Mouse (Mus musculus) spleen, postnatal 4 days (tissue): Measurements from ENCODE around the gene Rybp.

Experiments
- DNase-seq, 2 experiments: peaks; one replicate each; pipeline ENCODE4 v3.0.0; 2022; ENCODE audit warnings: low spot score in 2 of 2

Gene Rybp

DNA sequence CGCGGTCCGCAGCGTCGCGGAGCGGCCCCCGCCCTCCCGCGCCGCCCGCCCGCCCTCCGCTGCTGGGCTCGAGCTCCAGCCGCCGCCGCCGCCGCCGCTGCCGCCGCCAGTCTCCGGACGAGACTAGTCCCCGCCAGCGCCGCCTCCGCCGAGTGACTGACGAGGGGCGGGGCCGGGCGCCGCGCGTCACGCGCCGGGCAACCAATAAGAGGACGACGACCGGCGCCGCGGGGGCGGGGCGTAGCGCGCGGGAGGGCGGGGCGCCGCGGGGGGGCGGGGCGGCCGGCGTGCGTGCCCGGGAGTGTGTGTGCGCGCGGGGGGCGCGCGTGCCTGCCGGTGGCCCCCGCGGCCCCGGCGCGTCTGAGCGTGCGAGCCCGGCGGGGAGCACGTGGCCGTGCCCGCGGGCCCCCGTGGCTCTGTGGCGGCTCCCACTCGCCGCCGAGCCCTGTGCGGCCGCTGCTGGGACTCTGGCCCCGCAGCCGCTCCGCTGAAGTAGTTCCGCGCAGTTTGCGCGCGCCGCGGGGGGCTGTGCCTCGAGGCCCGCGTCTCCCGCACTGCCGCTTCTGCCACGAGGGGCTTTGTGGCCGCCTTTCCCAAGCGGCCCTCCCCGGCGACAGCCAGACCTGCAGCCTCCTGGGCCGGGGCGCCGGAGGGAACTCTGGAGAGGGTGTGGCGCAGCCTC lies at the start of gene Rybp:
Gene Rybp, minus strand, starts transcription at position 152 of the 682 bp plus-strand sequence.
- DNase-seq = peak; percentile 93 to 98

- DNase-seq = no peak
These were observed 49.4 kb upstream of the Rybp start for GRCm38 (mm10) chr6:100336591-100337148.

DNA sequence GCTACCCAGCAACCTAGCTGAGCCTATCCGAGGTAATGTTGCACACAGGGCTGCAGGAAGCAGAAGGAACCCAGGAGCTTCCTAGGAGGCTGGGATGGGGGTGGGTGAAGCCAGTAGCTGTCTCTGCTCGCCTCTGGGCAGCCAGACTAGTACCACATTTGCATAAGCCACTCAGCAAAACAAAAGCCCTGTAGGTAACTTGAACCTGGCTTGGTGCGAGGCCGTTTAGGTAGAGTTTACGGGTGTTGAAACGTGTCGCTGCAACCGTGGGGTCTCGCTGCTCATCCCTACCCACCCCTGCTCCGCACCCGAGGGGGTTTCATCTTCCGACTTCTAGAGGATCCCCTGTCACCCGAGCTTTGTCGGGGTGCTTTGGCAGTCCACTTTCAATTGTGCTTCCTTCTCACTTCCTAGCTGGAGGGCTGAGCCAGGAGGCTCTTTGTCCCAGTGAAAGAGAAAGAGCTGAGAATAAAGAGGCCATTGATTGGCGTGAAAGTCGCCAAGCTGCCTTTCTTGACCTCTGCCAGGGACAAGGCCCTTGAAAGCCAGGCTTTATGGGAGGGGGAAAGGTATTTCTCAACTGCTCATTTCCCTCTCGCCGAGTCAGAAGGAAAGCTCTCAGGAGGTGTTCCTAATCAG lies 48.3 kb upstream of the Rybp start:
- no peak for DNase-seq

DNA sequence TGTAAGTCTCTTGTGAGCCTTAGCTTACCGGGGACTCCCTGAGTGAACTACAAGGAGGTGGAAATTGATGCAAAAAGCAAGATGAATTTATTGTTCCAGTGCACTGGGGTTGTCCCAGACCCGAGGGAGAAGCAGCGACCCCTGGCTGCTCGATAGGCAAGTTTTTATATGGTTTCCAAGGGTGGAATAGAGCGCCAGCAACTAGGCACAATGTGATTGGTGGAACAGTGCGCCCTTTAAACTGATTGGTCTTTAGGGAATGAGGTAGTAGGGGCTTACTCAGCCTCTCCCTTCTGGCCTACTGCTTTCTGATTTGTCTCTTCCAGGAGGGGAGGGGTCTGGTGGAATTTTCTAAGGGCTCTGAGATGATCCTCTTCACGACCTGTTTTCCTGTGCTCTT lies 46.5 kb upstream of the Rybp start:
- no peak for DNase-seq

DNA sequence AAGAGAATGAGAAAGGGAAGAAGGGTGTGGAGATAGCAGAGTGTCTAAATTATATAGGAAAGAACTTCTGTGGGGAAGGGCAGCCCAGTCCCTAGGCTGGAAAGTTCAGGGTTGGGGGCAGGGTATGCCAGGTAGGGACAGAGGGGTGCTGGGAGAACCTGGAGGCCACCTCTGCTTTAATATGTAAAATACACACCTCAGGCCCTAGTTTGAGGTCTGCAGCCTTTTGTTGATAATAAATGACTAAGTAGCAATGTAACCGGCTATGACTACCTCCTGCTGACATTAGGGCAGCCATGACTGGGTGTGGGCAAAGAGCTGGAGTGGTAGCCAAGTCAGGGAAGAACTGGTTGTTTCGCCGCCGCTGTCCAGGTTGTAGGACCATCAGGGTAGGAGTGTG lies 45.2 kb upstream of the Rybp start:
- no peak for DNase-seq

- no peak for DNase-seq
These were observed 44.3 kb upstream of the Rybp start for GRCm38 (mm10) chr6:100331582-100331981.

DNA sequence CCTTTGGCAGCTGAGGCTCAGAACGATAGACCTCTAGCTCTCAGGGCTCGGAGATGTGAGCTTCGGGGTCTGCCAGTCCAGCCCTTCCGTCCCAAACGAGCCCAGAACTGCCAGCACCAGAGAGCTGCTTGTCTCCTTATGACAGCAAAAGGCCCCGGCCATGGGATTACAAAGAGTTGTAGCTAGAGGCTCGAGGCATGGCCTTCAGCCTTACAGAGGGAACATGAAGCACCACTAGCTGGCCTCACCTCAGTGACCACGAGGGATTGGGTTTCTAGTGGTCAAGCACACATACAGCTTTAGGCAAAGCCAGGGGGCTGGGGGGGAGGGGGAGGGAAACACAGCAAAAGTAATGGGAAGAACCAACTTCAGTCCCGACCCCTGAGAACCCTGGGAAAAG lies 43.8 kb upstream of the Rybp start:
- DNase-seq = no peak

GRCm38 (mm10) chr6:100329542-100329941 lies 42.3 kb upstream of the Rybp start:
- DNase-seq = no peak

DNA sequence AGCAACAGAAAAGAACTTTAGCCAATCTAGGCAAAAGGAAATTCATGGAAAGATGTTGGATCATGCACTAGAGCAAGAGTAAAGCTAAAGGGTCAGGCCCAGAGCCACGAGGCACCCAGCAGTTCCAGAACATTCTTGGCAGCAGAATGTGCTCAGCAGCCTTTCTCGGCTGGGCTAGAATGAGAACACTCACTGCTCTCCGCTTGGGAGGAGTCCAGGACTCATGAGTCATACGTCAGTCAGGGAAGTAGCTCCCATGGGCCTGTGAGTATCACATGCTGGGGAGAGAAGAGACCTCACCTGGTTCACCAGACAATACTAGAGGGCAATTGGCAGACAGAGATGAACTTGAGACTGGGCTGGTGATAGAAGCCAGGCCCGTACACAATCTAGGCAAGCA lies 39.8 kb upstream of the Rybp start:
- DNase-seq = no peak

DNA sequence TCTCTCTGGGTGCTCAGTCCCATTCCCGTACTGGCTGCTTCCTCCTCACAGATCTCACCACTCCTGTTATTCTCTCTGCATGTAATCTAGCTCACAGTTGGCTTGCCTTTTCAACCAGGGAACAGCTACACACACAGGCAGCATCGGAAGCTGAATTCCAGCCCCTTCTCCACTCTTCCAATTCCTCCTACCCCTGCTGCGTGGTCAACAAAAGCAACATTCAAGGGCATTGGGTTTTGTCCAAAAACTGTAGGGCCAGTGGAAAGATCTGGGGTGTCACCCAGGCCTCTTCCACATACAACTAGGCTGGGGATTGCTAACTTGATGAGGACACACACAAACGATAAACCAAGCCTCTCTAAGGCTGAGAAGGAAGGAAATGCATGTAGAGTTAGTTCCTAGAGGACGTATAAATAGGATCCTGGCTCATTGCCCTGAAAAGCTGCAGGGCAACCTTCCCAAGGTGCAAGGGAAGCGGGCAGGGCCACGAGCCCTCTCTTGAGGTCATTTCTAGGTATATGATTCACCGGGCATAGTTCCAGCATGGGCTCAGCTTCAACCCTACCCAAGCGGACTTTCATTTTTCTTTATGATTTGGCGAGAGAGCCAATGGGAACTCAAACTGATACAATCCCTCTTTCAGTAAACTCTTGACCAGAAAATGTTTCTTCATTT lies 36.6 kb upstream of the Rybp start:
- no peak for DNase-seq

DNA sequence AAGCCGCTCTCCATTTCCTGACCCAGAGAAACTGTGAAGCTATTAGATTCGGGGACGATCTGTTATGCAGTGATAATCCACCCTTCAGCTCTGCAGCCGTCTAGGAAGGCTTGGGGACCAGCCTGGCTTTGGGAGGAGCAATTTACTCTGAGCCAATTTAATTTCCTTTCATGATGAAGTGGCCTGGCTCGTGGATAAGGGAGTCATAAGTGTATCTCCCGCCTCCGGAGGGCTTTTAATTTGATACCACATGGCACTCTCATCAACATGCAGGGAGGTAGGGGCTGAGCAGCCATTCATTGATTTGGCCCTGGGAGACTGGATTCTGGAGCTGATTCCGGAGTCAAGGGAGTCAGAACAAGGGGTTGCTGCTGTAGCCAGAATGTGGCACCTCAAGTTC lies 35.3 kb upstream of the Rybp start:
- DNase-seq = no peak

GRCm38 (mm10) chr6:100322145-100322544 lies 34.9 kb upstream of the Rybp start:
- no peak for DNase-seq

DNA sequence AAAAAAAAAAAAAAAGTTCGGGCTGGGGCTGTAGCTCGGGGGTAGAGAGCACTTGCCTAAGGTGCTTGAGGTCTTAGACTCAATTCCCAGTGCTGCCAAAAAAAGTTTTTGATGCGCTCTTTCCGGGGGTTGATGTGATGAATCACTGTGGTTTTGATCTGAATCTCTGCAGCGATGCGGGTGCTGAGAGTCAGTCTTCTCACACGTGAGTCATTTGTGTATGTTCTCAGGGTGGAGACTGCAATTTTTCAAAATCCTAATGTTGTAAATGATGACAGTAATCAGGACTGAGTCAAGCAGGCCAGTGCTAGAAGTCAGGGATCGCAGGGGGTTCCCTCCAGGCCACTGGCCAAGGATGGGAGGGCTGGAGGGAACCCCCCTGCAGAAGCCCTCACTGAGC lies 26.9 kb upstream of the Rybp start:
- DNase-seq = no peak

- DNase-seq = no peak
These were observed 23.9 kb upstream of the Rybp start for GRCm38 (mm10) chr6:100311167-100311566.

- DNase-seq = no peak
These were observed 17.5 kb upstream of the Rybp start for GRCm38 (mm10) chr6:100304831-100305230.

DNA sequence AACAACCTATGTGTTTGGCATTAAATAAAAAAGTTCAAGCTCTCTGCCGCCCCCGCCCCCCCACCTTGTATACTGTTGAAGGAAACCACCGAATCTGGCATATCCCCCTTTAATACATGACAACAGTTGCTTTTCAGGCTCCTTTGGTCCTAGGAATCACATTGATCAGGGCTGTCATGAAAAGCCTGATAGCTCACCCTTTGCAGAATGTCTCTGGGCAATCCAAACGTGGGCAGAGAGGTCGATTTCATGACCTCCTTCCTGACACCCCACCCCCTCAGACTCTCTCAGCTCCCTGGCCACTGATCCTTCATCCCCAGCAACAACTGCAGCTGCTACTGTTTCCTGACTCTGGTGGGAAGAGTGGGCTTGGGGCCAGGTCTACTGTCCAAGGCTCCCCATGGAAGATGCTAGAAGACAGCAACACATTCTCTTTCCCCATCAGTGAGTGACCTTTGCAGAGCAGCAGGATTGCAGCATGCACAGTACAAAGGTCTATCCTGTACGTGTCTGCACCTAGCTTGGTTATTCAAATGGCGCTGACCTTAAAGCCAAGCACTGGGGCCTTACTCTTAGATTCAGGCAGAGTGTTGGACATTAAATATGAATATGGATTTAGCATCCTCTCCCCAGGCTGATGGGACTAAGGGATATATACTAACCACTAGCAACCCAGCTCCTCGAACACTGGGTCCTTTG lies 14.3 kb upstream of the Rybp start:
- no peak for DNase-seq

- DNase-seq = no peak
These were observed 13.5 kb upstream of the Rybp start for GRCm38 (mm10) chr6:100300831-100301230.

DNA sequence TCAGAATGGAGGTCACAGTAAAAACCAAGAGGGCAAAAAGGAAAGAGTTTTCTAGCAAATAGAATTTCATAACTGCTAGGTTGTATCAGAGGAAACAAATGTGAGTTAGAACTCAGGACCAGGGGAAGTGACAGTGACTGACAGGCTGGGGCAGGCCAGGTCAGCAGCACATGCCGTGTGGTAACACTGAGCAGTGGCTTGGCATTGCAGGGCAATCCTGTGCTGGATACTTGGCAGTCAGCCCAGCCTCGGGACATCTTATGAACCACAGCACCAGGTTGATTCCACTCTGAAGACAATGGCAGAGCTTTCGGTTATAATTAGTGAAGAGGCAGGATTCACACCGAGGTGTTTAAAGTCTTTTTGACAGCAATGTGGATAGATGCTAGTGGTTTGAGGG lies 11.7 kb upstream of the Rybp start:
- no peak for DNase-seq

DNA sequence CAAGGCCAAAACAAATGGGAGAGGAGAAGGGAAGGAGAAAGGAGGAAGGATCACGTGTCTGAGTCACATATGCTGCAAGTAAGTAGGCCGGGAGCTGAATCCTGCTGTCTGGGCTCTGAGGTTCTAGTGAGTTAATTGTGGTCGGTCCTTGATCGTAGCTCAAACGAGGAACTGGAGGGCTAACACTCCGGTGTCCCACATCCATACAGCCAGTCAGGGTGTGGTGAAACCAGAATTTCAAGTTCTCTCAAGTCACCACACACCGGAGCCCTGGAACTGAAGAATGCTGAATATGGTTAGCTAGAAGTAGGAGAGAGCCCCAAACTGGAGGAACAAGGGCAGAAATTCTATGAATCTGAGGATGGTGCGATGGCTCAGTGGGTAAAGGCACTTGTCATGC lies 10.3 kb upstream of the Rybp start:
- DNase-seq = no peak

DNA sequence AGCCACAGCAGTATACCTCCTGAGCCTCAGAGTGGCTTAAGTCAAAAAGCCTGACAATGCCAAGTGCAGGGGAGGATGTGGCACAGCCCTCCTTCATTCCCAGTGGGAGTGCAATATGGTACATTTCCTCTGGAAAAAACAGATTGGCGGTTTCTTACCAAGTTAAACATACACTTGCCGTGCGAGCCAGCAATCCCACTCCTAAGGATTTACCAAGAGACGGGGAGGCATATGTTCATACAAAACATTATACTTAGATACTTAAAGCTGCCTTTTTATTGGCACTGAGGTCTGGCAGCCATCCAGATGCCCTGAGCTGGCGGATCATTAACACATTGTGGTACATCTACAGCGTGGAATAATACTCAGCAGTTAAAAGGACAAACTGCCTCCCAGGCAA lies 5.1 kb upstream of the Rybp start:
- DNase-seq = no peak

DNA sequence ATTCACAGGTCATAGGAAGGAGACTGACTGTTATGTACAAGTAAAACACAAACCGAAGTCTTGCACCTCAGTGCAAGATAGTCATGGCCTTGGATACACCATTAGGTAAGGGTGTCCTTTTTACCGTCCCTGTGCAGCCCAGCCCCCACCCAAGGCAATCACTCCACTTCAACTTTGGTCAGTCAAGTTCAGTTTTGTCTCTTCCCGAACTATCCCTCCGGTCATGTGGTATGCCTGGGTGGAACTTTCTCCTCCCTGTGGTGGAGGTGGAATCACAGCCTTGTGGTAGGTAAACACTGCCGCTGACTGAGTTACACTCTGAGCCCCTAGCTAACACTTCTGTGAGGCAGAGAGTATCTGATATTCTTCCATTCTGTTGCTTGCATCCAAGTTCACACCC lies 1.8 kb upstream of the Rybp start:
- DNase-seq = no peak

DNA sequence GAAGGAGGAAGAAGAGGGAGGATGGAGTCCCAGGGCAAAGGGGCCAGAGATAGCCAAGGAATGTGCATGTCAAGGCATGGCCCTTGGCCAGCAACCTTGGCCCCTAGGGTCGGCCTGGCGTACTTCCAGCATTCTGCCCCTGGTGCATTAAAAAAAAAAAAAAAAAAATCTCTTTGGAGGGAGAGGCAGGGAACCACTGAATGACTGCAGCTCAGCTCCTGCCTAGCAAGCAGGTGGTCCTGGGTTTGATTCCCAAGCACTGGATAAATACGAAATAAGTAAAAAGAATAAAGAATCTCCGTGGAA lies 1.4 kb upstream of the Rybp start:
- DNase-seq = no peak
